Mouse (Mus musculus): ENCODE results near the gene Retsat. TPM values are rescaled to one million over a fixed set of nuclear protein-coding genes. Genes with fewer than 3 reads are reported as not detected.

The Retsat gene
- polyA plus RNA-seq, 1 experiment, result 17.1 TPM

DNA sequence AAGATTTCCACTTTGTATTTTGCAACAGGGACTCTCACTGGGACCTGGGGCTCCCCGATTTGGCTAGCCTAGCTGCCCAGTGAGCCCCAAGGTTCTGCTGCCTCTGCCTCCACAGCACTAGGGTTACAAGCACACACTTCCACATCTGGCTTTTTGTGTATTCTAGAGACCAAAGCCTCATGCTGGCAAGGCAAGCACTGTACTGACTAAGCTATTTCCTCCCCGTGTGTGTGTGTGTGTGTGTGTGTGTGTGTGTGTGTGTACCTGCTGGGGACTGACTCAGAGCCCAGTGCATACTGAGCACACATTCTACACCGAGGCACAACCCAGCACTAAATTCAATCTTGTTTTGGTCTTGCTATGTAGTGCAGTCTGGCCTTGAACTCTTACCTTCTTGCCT lies 11.6 kb upstream of the Retsat start:
- 84% methylated on average over 3 of the region's 3 CpGs for WGBS
- H3K4me3 ChIP-seq (ENCODE audit: control insufficient read depth, insufficient read depth, low read length), result no peak overlapping the region
- DNase-seq, result no peak
- no peaks in the 10 kb centered on the region for H3K27me3 ChIP-seq (ENCODE audit: control insufficient read depth, insufficient read depth, low read length)
- TF ChIP-seq CTCF (IDR thresholded peaks at IDR 0.05; ENCODE audit: borderline replicate concordance, control insufficient read depth, extremely low read depth, insufficient read depth, low read length, poor library complexity), result no peak
- TF ChIP-seq POLR2A (IDR thresholded peaks at IDR 0.05; ENCODE audit: control insufficient read depth, extremely low read depth, insufficient read depth, low read length, poor library complexity), result no peak
- H3K4me1 ChIP-seq (replicated peaks; ENCODE audit: control insufficient read depth, insufficient read depth, low read length), result no peaks in the 10 kb centered on the region
- H3K27ac ChIP-seq (ENCODE audit: control insufficient read depth, insufficient read depth, low read length), result no peak overlapping the region
- no peaks in the 10 kb centered on the region for H3K36me3 ChIP-seq (ENCODE audit: control insufficient read depth, insufficient read depth, low read length)

GRCm38 (mm10) chr6:72588307-72588706 lies 10.0 kb upstream of the Retsat start:
- Histone ChIP-seq H3K27ac (ENCODE audit: control insufficient read depth, insufficient read depth, low read length) (no peak overlapping the region), H3K4me1 (replicated peaks; ENCODE audit: control insufficient read depth, insufficient read depth, low read length) (no peaks in the 10 kb centered on the region), H3K36me3 (ENCODE audit: control insufficient read depth, insufficient read depth, low read length) (no peaks in the 10 kb centered on the region), H3K4me3 (ENCODE audit: control insufficient read depth, insufficient read depth, low read length) (no peak overlapping the region), H3K27me3 (ENCODE audit: control insufficient read depth, insufficient read depth, low read length) (no peaks in the 10 kb centered on the region)
- no peak for TF ChIP-seq POLR2A (IDR thresholded peaks at IDR 0.05; ENCODE audit: control insufficient read depth, extremely low read depth, insufficient read depth, low read length, poor library complexity)
- TF ChIP-seq CTCF (IDR thresholded peaks at IDR 0.05; ENCODE audit: borderline replicate concordance, control insufficient read depth, extremely low read depth, insufficient read depth, low read length, poor library complexity), result no peak
- DNase-seq, result no peak

DNA sequence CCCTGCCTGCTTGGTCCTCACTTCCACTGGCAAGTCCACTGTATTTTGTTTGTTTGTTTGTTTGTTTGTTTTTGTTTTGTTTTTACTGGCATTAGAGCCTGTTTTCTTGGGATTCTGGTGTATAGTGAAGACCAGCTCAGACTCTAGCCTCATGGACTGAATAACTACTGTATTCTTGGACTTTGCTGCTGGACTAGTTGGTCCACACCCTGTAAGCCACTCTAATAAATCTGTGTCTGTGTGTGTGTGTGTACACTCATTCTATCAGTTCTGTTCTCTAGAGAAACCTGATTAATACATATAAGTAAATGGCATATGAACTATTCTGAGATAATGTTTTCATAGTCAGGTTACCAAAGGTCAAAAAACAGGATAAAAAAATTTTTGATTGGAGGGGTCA lies 8.2 kb upstream of the Retsat start:
- no peak for TF ChIP-seq POLR2A (IDR thresholded peaks at IDR 0.05; ENCODE audit: control insufficient read depth, extremely low read depth, insufficient read depth, low read length, poor library complexity)
- no peak for TF ChIP-seq CTCF (IDR thresholded peaks at IDR 0.05; ENCODE audit: borderline replicate concordance, control insufficient read depth, extremely low read depth, insufficient read depth, low read length, poor library complexity)
- no peaks in the 10 kb centered on the region for H3K36me3 ChIP-seq (ENCODE audit: control insufficient read depth, insufficient read depth, low read length)
- H3K4me1 ChIP-seq (replicated peaks; ENCODE audit: control insufficient read depth, insufficient read depth, low read length), result no peaks in the 10 kb centered on the region
- H3K27ac ChIP-seq (ENCODE audit: control insufficient read depth, insufficient read depth, low read length), result no peak overlapping the region
- no peak for DNase-seq
- no peak overlapping the region for H3K4me3 ChIP-seq (ENCODE audit: control insufficient read depth, insufficient read depth, low read length)
- H3K27me3 ChIP-seq (ENCODE audit: control insufficient read depth, insufficient read depth, low read length), result no peaks in the 10 kb centered on the region

GRCm38 (mm10) chr6:72593011-72593803 lies 5.1 kb upstream of the Retsat start:
- Histone ChIP-seq H3K27ac (ENCODE audit: control insufficient read depth, insufficient read depth, low read length) (no peak overlapping the region), H3K27me3 (ENCODE audit: control insufficient read depth, insufficient read depth, low read length) (no peaks in the 10 kb centered on the region), H3K36me3 (ENCODE audit: control insufficient read depth, insufficient read depth, low read length) (no peaks in the 10 kb centered on the region), H3K4me3 (ENCODE audit: control insufficient read depth, insufficient read depth, low read length) (no peak overlapping the region), H3K4me1 (replicated peaks; ENCODE audit: control insufficient read depth, insufficient read depth, low read length) (peaks cover 9% of the 10 kb centered on the region)
- no peak for TF ChIP-seq POLR2A (IDR thresholded peaks at IDR 0.05; ENCODE audit: control insufficient read depth, extremely low read depth, insufficient read depth, low read length, poor library complexity)
- TF ChIP-seq CTCF (IDR thresholded peaks at IDR 0.05; ENCODE audit: borderline replicate concordance, control insufficient read depth, extremely low read depth, insufficient read depth, low read length, poor library complexity), result no peak
- no peak for DNase-seq
- 93% methylated on average over 6 of the region's 6 CpGs for WGBS

GRCm38 (mm10) chr6:72593914-72594313 lies 4.4 kb upstream of the Retsat start:
- no peak overlapping the region for H3K4me3 ChIP-seq (ENCODE audit: control insufficient read depth, insufficient read depth, low read length)
- H3K36me3 ChIP-seq (ENCODE audit: control insufficient read depth, insufficient read depth, low read length), result no peaks in the 10 kb centered on the region
- no peak overlapping the region for H3K27ac ChIP-seq (ENCODE audit: control insufficient read depth, insufficient read depth, low read length)
- WGBS, result 88% methylated on average over 5 of the region's 5 CpGs
- TF ChIP-seq POLR2A (IDR thresholded peaks at IDR 0.05; ENCODE audit: control insufficient read depth, extremely low read depth, insufficient read depth, low read length, poor library complexity) (no peak), CTCF (IDR thresholded peaks at IDR 0.05; ENCODE audit: borderline replicate concordance, control insufficient read depth, extremely low read depth, insufficient read depth, low read length, poor library complexity) (no peak)
- no peaks in the 10 kb centered on the region for H3K27me3 ChIP-seq (ENCODE audit: control insufficient read depth, insufficient read depth, low read length)
- H3K4me1 ChIP-seq (replicated peaks; ENCODE audit: control insufficient read depth, insufficient read depth, low read length), result peaks cover 13% of the 10 kb centered on the region
- DNase-seq, result no peak

DNA sequence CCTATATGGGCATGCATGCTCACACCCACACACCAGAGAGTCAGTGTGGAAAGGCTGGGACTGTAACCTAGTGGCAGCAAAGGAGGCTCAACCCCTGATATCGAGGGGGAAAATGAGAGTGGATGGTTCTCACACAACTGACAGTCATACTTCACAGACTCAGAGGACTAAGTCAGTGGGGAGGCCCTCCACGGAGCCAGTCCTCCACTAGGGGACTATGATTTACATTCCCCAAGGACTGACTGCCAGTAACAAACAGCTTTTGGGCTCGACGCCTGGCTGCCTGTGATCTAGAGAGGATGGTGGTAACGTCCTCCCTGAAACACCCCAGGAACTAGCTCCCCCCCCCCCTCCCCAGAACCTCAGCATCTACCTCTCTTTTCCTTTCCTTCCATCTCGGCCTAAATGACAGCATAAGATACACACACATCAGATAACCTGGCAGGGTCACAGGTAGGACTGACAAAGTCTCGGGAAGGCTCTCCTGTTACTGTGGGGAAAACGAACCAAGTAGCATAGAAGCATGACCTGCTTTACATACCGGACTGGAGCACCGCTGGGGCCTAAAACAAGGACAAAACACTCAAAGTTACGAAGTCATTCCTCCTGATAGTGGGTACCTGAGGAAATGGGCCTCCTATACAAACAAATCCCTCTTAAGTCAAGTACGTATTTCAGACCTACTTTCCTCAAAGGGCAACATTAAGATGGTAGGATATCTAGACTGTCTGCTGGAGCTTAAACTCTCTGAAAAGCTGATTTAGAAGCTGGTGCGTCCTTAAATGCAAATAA lies 996 bp upstream of the Retsat start:
- no peak overlapping the region for H3K4me3 ChIP-seq (ENCODE audit: control insufficient read depth, insufficient read depth, low read length)
- H3K36me3 ChIP-seq (ENCODE audit: control insufficient read depth, insufficient read depth, low read length), result no peaks in the 10 kb centered on the region
- no peak for TF ChIP-seq POLR2A (IDR thresholded peaks at IDR 0.05; ENCODE audit: control insufficient read depth, extremely low read depth, insufficient read depth, low read length, poor library complexity)
- no peak for TF ChIP-seq CTCF (IDR thresholded peaks at IDR 0.05; ENCODE audit: borderline replicate concordance, control insufficient read depth, extremely low read depth, insufficient read depth, low read length, poor library complexity)
- no peaks in the 10 kb centered on the region for H3K27me3 ChIP-seq (ENCODE audit: control insufficient read depth, insufficient read depth, low read length)
- no peak for DNase-seq
- H3K27ac ChIP-seq (ENCODE audit: control insufficient read depth, insufficient read depth, low read length), result peak overlapping the region; percentile 18; the same call in 1 of the 2 replicates
- 48% methylated on average over 13 of the region's 13 CpGs for WGBS
- H3K4me1 ChIP-seq (replicated peaks; ENCODE audit: control insufficient read depth, insufficient read depth, low read length), result peaks cover 13% of the 10 kb centered on the region

Data from thymus, adult 2 months (tissue).